Mouse (Mus musculus) spleen, postnatal 10 days (tissue): ENCODE measurements around the gene Nqo2.
"Not testable (repeated sequence)": the region's sequence is repeated elsewhere in the genome, so short reads cannot be mapped to it uniquely, and the experiment has no call there.

Experiments used
- DNase-seq, 2 experiments: peaks; one replicate each; pipeline ENCODE4 v3.0.0; 2021 to 2022; ENCODE audit warnings: low spot score in 2 of 2

Nqo2 gene

GRCm38 (mm10) chr13:33964206-33965046, at the start of gene Nqo2:
Gene Nqo2, plus strand, starts transcription at chr13:33964687.
- peak; percentile 39 to 61 for DNase-seq

DNA sequence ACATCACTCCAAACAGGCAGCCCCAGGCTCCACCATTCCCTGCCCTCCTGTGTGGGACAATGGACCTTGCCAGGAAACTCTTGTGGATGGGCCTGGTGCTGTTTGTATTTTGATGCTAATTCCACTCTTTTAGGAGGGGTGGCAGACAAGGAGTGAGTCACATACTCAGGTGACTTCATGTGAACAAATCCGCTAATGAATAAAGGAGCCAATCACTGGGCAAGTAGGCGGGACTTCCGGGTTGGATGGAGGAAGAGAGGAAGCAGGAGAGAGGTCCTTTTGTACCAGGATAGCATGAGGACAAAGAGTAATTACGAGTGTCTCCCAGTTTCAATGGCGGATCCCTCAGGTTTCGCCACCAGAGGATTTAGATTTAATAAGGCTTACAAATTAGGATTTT, 43.4 kb upstream of the Nqo2 start:
- no peak for DNase-seq

GRCm38 (mm10) chr13:33921699-33922098, 42.8 kb upstream of the Nqo2 start:
- DNase-seq = no peak

DNA sequence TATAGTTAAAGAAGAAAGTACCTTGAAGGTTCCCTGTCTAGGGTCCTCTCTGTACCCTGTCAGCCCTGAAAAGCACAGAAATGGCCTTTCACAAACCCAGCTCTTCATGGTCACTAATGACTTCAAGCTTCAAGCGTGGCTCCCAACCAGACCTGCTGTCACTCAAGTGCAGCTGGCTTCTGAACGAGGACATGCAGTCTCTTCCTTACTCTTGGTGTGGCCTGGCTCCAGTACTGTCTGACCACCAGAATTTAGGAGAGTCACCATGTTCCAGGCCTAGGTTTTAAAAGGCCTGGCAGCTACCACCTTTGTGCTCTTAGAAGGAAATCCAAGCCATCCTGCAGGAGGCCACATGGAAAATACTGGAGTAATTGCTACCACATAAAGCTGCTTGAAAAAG, 34.2 kb upstream of the Nqo2 start:
- DNase-seq = no peak

- no peak for DNase-seq
Measured at GRCm38 (mm10) chr13:33930912-33931311, 33.6 kb upstream of the Nqo2 start.

- no peak for DNase-seq
Measured at GRCm38 (mm10) chr13:33934743-33935142, 29.7 kb upstream of the Nqo2 start.

DNA sequence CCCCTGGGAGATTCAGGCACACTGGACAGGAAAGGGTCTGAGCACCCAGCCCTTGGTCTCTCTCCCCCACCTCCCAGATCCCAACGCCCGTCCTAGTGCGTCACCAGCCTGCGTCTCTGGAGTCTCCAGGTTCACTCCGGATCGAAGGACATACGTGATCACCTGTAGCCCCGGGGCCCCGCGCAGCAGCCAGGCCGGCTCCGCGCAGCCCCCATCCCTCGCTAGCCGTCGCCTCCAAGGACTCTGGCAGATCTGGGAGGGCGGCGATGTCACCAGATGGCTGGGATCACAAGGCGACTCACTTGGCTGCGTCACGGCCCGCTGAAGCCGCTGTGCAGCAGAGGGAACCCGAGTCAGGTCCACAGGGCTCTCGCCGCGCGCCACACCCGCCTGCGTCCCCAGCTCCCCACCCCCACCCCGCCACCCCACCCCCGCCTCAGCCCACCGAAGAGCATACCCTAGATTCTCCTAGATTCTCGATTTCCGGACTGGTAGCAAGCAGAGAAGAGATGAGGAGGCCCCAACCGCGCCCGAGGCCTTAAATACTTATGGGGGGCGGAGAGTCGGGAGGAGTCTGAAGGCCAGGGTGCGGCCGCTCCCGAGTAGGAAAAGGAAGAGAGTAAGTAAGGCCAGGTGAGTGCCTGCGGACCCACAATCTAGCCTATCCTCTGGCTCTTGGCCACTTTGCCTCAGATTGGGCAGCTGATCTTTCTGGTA, 28.9 kb upstream of the Nqo2 start:
- DNase-seq = no peak

- DNase-seq = no peak
Measured at GRCm38 (mm10) chr13:33937151-33937550, 27.3 kb upstream of the Nqo2 start.

- not testable (repeated sequence) for DNase-seq
Measured at GRCm38 (mm10) chr13:33937587-33937986, 26.9 kb upstream of the Nqo2 start.

DNA sequence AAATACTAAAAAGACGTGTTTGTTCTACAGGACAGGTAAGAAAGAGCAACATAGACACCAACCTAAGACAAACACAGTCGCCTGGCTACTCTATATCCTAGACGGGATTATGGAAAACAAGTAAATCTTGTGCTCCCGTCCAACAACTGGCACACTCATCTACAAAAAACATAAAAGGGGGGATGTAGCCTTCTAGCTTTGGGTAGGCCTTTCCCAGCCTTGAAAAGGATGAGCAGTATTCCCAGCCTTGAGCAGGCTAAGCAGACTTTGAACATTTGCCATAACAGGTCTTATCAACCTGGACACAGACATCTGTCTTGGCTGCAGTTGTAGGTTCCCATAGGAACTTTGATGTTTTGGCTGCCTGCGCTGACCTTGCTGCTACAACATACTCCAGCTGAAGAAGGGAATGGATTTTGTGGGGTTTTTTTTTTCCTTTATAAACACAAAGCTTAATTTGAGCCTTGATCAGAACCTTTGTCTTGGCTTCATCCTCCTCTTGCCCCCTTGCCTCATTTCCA, 23.1 kb upstream of the Nqo2 start:
- DNase-seq = no peak

GRCm38 (mm10) chr13:33942212-33942779, 22.2 kb upstream of the Nqo2 start:
- DNase-seq = peak in 1 of 2 experiments; percentile 50

DNA sequence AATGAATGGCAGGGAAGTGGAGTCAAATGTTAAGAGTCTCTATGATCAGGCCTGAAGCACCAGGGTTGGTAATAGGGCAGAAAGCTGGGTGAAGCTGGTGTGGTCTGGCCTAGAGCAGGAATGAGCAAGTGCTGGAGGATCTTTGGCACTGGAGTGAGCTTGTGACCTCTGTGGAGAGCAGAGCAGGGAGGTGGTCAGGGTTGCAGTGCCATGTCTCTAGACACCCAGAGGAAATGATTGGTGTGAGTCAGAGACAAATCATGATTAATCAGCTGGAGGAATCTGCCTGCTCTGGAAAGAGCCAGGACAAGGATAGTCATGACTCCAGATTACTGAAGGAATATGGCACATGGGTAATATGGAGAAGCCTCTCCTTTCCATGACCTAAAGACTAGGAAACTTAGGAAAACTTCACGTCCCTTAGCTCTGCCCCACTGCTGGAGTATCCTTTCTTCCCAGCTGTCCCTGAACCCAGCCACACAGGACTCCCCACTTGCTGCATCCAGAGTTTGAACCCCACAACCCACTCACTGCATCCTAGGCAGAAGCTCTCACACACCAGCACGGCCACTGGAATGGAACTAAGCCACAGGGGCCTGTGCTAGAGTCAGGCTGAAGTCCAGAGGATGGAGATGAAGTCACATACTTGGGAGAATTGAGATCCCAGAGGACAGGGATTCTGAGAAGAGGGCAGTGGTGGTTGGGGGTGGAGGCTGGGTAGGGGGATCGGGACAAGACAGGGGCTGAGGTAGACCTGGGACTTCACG, 13.0 kb upstream of the Nqo2 start:
- no peak for DNase-seq

- DNase-seq = no peak
Measured at GRCm38 (mm10) chr13:33952075-33952449, 12.4 kb upstream of the Nqo2 start.

- no peak for DNase-seq
Measured at GRCm38 (mm10) chr13:33952947-33953346, 11.5 kb upstream of the Nqo2 start.

DNA sequence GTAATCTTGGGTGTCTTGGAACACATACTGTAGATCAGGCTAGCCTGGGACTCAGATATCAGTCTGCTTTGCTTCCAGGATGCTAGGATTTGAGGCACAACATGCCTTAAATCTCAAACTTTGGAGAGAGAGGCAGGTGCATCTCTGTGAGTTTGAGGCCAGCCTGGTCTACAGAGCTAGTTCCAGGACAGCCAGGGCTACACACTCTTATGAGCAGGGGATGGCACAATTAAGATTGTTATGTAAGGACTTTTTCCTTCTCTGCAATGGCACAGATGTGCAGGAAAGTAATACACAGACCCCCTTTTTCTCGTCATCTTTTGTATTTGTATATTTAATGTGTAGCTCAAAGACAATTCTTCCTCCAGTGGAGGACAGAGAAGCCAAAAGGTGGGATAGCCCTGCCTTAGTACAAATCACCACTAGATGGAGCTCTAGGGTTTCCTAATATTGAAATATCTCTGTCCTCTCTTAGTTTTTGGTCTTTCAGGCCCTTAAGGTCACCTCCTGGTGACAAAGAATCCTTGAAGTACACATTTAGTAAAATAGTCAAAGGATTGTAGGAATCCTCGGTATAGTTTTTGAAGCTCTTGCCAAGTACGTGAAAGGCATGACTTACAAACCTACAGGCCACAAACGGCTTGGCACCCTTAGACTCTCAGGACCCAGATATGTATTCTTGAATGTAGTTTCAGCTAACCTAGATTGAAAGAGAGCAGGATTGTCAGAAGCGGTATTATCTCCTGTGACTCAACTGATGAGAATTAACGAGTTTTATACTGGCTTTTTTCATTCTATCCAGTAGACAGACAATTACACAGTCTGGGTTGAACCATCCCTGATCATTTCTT, 7.7 kb upstream of the Nqo2 start:
- DNase-seq = no peak

GRCm38 (mm10) chr13:33959771-33960170, 4.7 kb upstream of the Nqo2 start:
- no peak for DNase-seq

DNA sequence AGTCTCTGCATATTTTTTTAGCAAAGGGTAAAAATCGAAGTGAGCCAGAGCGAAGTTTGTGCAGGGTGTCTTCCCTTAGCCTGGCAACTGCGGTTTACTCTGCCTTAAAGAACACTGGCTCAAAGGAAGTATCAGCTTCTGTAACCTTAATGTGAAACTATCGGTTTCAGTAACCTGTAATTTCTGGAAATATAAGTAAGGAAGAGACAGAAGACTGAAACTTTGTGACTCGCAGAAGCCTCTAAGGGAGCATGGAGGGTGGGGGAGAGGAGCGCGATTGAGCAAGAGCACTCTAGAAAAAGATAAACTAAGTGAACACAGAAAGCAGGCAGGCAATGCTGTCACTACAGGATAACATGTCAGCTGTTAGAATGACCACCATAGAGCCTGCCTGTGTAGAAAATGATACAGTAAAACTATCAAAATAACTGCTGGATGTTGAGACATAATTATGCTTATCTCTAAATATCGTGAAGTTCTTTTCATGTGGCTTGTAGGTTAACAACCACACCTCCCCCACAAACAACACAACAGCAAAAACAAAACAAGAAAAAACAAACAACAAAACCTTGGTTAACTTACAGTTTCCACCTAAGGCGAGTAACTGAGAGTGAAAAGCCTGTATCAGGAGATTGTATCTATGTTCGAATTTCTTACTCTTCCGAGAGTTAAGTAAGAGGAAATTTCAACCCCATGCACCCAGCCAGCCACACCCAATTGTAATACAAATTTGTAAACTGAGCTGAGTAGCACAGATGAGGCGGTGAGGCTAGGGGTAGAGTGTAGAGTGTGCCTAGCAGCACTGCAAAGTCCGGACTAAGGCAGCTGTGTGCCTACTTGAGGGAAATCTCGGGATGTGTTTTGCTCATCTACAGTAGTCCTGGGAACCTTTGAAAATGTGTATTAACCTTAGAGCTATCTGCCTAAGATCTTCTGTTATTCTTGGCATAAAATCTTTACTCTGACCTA, 853 bp downstream of the Nqo2 start:
- DNase-seq = peak in 1 of 2 experiments; percentile 25

GRCm38 (mm10) chr13:33966025-33966412, 1.5 kb downstream of the Nqo2 start:
- no peak for DNase-seq

DNA sequence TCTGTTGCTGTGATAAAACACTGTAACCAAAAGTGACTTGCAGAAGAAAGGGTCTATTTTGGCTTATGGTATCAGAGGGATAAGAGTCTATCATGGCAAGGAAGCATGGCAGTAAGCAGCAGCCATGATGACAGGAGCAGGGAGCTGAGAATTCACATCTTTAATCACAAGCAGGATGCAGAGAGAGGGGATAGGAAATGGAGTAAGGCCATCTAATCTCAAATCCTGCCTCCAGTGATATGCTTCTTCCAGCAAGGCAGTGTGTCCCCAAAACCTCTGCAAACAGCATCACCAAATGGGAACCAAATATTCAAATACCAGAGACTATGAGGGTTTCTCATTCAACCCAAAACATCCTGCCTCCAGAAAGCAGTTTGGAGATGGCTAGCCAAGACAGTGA, 2.1 kb downstream of the Nqo2 start:
- DNase-seq = no peak

GRCm38 (mm10) chr13:33989625-33990024, 25.1 kb downstream of the Nqo2 start:
- no peak for DNase-seq
